Mouse (Mus musculus) T-helper 1 cell (primary cell): ENCODE data around the gene Llgl2.

Experiments used
- in situ Hi-C: fragments of 300-600 bp; cut with MboI, MseI; formaldehyde crosslinking; loops from one replicate; pipeline ENCODE4 v1.15.1; 2025; ENCODE audit warnings: high pct_unique_total_duplicates

Llgl2 gene

GRCm38 (mm10) chr11:115823774-115824740 lies at the start of gene Llgl2:
Gene Llgl2 (plus strand): TSS chr11:115824049.
- in situ Hi-C loops: no loop called here

- in situ Hi-C loops: no loop called here
These were observed 49.2 kb upstream of the Llgl2 start for GRCm38 (mm10) chr11:115774653-115775052.

- in situ Hi-C loops: no loop called here
These were observed 47.8 kb upstream of the Llgl2 start for GRCm38 (mm10) chr11:115775821-115776665.

- in situ Hi-C loops: no loop called here
These were observed 46.9 kb upstream of the Llgl2 start for GRCm38 (mm10) chr11:115776954-115777353.

DNA sequence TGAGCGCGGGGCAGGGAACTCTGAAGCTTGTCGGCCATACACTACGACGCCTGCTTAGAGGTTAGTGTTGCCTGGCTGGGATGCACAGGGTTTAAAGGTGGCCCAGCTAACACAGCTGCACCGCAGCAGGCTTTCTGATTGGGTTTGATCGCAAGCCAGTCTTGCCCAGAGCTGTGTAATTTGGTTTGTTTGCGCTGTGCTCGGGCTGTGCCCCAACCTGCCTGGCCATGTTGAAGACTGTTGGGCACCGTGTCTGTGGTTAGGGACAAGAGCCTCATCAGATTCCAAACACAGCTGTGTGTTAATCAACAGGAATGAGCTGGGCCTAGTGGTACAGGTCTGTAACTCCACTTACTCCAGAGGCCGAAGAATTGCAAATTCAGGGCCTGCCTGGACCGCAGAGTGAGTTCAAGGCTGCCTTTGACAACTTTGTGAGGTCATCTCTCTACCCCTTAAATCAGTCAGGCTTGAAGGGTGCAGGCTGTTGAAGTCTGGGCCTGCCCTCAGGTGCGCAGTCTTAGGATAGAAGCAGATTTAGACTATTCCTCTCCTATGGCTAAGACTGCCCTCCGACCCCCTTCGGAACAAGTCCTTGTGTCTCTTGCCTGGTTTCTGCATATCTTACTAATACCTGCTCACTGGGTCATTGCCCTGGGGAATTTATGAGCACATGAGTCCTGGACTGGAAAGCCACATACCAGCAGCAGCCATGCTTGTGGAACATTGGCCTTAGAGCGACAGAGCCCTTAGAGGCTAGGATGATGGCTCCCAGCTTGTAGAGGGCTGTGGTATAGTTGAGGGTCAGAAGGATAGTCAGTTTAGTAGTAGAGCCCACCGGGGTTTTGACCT lies 46.1 kb upstream of the Llgl2 start:
- in situ Hi-C loops: no loop called here

DNA sequence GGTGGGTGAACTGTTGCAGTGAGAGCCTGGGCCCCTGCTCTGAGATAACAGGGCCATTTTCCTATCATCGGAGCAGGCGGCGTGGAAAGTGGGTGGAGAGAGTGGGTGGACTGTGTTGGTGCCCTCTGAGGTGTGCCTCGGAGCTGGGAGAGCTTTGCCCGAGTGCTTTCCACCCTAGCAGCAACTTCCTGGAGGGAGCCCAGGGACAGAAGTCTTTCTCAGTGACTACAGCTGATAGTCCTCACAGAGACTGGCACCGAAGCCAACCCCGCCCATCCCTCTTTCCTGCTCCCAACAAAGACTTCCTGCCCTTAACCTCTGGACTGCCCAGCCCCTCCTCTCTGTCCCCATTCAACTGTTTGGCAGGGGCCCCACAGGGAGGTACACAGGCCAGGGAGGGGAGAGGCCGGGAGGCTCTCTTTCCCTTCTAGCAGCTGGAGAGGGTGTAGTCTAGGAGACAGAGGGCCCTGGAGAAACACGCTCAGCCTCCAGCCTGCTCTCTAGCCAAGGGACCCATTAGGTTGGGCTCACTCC lies 44.7 kb upstream of the Llgl2 start:
- in situ Hi-C loops: no loop called here

DNA sequence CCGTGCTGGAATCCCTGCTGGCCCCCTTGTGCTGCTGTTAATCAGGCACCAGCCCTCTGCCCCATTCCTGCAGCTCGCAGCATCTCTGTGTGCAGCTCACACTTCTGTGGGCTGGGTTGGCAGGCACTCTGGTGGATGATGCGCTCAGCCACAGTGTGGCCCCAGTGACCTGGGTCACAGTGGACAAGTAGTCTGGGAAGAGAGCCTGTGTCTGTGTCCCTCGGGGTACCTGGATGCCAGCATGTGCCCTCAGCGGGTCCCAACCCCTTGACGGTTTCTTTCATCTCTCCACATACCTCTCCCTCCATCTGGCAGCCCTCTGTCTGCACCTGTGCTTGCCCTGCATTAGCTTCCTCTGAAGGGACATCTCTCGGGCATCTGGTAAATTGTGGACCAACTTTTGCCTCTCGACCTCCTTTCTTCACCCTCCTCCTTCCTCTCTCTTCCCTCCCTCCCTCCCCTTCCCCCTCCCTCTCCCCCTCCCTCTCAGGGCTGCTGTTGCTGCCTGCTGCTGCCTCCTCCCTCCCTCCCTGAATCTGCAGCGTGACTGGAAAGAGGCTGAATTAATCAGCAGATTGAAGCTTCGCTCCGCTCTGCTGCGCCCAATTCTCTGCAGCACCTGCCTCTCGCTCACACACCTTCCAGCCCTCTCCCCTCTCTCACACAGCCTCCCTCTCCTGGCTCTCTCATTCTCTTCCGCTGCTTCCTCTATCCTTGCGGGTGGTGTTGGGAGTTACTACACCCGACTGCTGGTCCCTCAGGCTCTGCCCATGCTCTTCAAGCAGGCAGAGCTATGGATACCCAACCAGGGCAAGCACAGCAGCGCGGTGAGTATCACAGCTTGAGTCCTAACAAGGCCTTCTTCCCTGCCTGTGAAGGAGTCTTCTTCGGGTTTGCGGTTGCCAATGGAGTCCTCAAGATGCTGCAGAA lies 43.4 kb upstream of the Llgl2 start:
- in situ Hi-C loops: loop anchor here (5.0 kb wide), 1 partner anchor 38 kb away; no protein-coding TSS in a partner anchor

DNA sequence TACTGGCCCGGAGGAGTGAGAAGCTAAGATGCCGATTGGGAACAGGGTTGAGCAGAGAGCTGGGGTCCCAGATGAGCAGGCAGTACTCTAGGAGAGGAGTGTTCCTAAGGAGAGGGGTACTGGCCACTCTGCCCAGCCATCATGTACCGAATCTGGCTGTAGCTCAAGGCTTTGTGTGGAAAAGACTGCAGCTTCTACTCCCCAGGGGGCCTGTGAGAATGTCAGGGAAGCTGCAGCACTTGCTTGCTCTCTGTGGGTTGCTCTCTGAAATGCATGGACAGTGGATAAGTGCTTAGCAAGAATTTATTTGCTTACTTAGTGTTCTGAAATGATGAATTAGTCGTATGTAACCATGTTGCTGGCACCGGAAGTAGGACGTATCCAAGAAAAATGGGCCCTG lies 37.4 kb upstream of the Llgl2 start:
- in situ Hi-C loops: no loop called here

DNA sequence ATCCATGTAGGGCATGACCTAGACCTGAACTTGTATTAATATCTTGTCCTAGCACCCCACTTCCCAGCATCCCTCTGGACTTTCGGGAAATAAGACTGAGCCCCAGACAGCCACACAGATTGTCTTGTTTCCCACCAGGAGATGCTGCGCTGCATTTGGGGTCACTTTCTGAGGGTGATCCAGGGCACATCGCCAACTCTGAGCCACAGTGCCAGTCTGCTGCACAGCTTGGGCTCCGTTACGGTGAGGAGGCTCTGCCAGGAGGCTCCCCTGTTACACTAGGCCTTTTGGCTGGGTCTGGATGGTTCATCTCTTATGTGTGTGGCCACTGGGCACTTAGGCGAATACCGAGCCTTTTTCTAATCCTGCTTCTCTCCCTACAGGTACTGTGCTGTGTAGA lies 34.1 kb upstream of the Llgl2 start:
- in situ Hi-C loops: no loop called here

- in situ Hi-C loops: no loop called here
These were observed 31.9 kb upstream of the Llgl2 start for GRCm38 (mm10) chr11:115791919-115792318.

DNA sequence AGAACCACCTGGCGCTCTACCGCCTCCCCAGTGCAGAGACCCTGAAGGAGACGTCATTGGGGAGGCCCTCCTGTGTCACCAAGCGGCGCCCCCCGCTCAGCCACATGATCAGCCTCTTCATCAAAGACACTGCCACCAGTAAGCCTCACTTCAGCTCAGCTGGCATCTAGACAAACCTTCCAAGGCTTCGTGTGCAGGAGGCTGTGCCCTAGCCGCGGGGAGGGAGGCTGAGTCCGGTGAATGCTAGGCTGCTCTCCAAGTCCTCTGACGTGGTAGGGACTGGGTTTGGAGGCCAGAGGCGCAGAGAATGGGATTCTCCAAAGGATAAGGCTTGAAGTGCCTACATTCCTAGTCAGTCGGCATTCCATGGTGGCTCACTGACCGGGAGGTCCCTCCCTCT lies 31.5 kb upstream of the Llgl2 start:
- in situ Hi-C loops: no loop called here

DNA sequence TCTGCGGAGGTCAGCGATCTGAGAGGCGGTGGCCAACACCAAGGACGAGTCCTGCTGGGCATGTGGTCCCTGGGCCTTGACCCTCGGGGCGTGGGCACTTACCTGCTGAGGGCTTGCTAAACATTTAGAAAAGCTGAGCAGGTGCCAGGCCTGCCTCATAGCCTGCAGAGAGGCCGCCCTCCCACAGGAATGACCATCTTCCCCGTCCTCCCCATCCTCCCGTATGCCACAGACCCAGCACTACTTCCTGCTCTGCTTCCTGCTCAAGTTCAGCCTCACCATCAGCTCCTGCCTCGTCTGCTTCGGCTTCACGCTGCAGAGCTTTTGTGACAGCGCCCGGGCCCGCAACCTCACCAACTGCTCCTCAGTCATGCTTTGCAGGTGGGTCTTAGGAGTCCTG lies 27.0 kb upstream of the Llgl2 start:
- in situ Hi-C loops: no loop called here

GRCm38 (mm10) chr11:115797665-115798064 lies 26.2 kb upstream of the Llgl2 start:
- in situ Hi-C loops: no loop called here

- in situ Hi-C loops: no loop called here
These were observed 22.9 kb upstream of the Llgl2 start for GRCm38 (mm10) chr11:115800981-115801380.

GRCm38 (mm10) chr11:115803072-115803709 lies 20.7 kb upstream of the Llgl2 start:
- in situ Hi-C loops: no loop called here

DNA sequence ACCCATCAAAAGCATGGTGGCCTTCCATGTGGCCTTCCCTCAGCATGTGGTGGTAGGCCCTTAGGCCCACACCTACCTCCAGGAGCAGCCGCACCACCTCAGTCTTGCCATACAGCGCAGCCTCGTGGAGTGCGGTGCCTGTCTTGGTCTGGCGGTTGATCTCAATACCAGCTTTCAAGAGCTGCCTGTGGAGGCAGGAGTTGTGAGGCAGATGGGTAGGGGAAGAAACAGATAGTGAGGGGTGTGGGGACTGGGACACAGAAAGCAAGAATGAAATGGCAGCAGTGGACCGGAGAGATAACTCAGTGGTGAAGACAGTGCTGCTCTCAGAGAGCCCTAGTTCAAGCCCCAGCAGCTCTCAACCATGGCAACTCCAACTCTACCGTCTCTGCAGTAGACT lies 18.8 kb upstream of the Llgl2 start:
- in situ Hi-C loops: no loop called here

DNA sequence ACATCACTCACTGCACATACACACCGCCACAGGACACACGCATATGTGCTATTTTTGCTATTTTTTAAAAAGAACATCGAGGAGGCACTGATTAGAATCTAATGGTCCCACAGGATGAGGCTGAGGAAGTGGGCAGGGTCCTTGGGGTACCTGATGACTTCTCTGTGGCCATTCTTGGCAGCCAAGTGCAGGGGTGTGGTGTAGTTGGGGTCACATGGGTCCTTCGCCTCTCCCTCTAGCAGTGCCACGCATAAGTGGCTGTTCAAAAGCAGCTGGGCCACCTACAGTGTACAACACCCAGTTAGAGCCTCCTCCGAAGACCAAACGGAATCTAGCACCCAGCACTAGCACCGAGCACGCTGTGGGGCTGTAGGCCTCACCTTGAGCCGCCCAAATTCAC lies 17.7 kb upstream of the Llgl2 start:
- in situ Hi-C loops: no loop called here

DNA sequence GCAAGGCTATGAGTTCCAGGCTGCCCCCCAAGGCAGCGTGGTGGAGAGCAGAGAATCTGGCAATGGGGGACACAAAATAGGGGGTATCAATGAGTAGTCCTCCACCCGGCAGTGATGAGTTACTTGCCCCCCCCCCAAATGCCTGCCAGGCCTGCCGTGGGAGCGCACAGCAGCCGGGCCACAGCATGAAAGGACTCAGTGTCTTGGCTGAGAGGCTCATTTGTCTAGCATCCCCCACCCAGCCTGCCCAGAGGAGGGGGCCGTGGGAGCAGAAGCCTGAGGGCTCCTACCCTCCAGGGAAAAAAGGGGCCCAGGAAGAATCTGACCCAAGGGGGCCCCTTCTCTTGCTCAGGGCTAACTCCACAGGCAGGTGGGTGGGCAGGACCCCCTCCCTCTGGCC lies 16.5 kb upstream of the Llgl2 start:
- in situ Hi-C loops: no loop called here

- in situ Hi-C loops: no loop called here
These were observed 15.9 kb upstream of the Llgl2 start for GRCm38 (mm10) chr11:115807971-115808370.
